13 mouse cellular contexts compared by ENCODE assay signal in genomic region chr16:13351268-13351667, GRCm38 (mm10).
DNase-seq lines count a peak whose midpoint lies in the region; ATAC-seq and TF ChIP-seq lines count a peak whose summit lies in the region.
"Had no signal": no experiment of that assay in that cellular context is flagged by ENCODE, and none has a peak within 500 bp of the region (broad histone marks: within the 10 kb centered on the region; RNA-seq: fewer than 3 reads in every experiment).

No protein-coding gene starts in this region.

- TF ChIP-seq POLR2A in lung, adult 2 months (IDR thresholded peaks at IDR 0.05; ENCODE audit: borderline replicate concordance, extremely low read depth, low read depth, low read length) = no peak
- TF ChIP-seq POLR2A in small intestine, adult 2 months (IDR thresholded peaks at IDR 0.05; ENCODE audit: low read depth, low read length) = no peak

- TF ChIP-seq CTCF in lung, adult 2 months (IDR thresholded peaks at IDR 0.05; ENCODE audit: insufficient read depth, low read length) = peak; percentile 41
- TF ChIP-seq CTCF in small intestine, adult 2 months (IDR thresholded peaks at IDR 0.05; ENCODE audit: extremely low read depth, insufficient read length, insufficient replicate concordance, low read depth, low read length) = peak; percentile 40; the same call in 1 of the 2 replicates

- H3K4me3 ChIP-seq in lung, adult 2 months (replicated peaks; ENCODE audit: extremely low read depth, low read depth, low read length) = no peak overlapping the region
- no peak overlapping the region for H3K4me3 ChIP-seq in small intestine, adult 2 months (ENCODE audit: low read depth, low read length)
- H3K4me3 ChIP-seq: erythroblast, embryonic 14.5 days; liver, embryonic 13.5 days; stomach, embryonic 15.5 days had no signal

- H3K4me1 ChIP-seq in lung, adult 2 months (ENCODE audit: control insufficient read depth, insufficient read depth, low read length) = no peaks in the 10 kb centered on the region
- H3K4me1 ChIP-seq in small intestine, adult 2 months (ENCODE audit: control insufficient read depth, insufficient read depth, insufficient read length, low read length) = no peaks in the 10 kb centered on the region
- H3K4me1 ChIP-seq: liver, embryonic 13.5 days had no signal

- no peaks in the 10 kb centered on the region for H3K27me3 ChIP-seq in small intestine, adult 2 months (ENCODE audit: control insufficient read depth, insufficient read depth, low read length)
- H3K27me3 ChIP-seq: liver, embryonic 13.5 days; stomach, embryonic 15.5 days had no signal

- peak; percentile 78; the same call in 1 of the 2 replicates for ATAC-seq in common myeloid progenitor, adult 5-6 weeks (replicated peaks; ENCODE audit: low read depth, poor library complexity, severe bottlenecking)
- ATAC-seq: midbrain, embryonic 16.5 days had no signal

- peaks cover 3% of the 10 kb centered on the region; the same call in 1 of the 2 replicates for H3K36me3 ChIP-seq in small intestine, adult 2 months (ENCODE audit: control insufficient read depth, insufficient read depth, low read length)
- H3K36me3 ChIP-seq: liver, embryonic 13.5 days; stomach, embryonic 15.5 days had no signal

- peak; percentile 37 to 51 for DNase-seq in cerebellum, postnatal 10 days
- no peak for DNase-seq in cerebellum, adult 11 months
- DNase-seq in lung, adult 2 months = no peak
- DNase-seq in lung, postnatal 25 days (ENCODE audit: low spot score) = no peak
- DNase-seq in layer of hippocampus, postnatal 25 days (ENCODE audit: extremely low spot score in 1 of 2, low spot score in 1 of 2) = no peak
- DNase-seq in yolk sac, embryonic 10.5 days (ENCODE audit: low spot score) = no peak
- DNase-seq: cerebellum, adult 11-12 months; liver, embryonic 13.5 days had no signal

- H3K27ac ChIP-seq in small intestine, adult 2 months (ENCODE audit: insufficient read depth, low read depth, low read length) = no peak overlapping the region
- H3K27ac ChIP-seq: liver, embryonic 13.5 days; stomach, embryonic 15.5 days had no signal

Comparison
In these comparisons a context has a peak if more than half of its experiments do, and no peak if none do; other contexts are left out.
1. DNase-seq: peak in cerebellum, postnatal 10 days (2 of 2); none in cerebellum, adult 11 months (single experiment), lung, adult 2 months (single experiment), lung, postnatal 25 days (single experiment), layer of hippocampus, postnatal 25 days (0 of 2) and yolk sac, embryonic 10.5 days (single experiment).